Mouse (Mus musculus) limb, embryonic 10.5 days (tissue): Measurements from ENCODE around the gene Gcgr. TPM values are rescaled to one million over a fixed set of nuclear protein-coding genes. Genes with fewer than 3 reads are reported as not detected.

Experiments used
- DNase-seq: peaks from one replicate; pipeline ENCODE4 v3.0.0-alpha.2; 2017; ENCODE audit warnings: low spot score
- H3K27ac ChIP-seq: fragments of 300-500 bp; sonication (generic); 2 replicates; pipeline ENCODE4 v1.5.1; 2016; ENCODE audit warnings: mild to moderate bottlenecking
- H3K27me3 ChIP-seq: fragments of 300-500 bp; sonication (generic); 2 replicates; pipeline ENCODE4 v1.6.1; 2016; ENCODE audit warnings: low read depth, mild to moderate bottlenecking; ENCODE audit not compliant: poor library complexity, severe bottlenecking
- H3K36me3 ChIP-seq: fragments of 300-500 bp; sonication (generic); 2 replicates; pipeline ENCODE4 v1.6.1; 2016; ENCODE audit warnings: mild to moderate bottlenecking, moderate library complexity
- H3K4me1 ChIP-seq: fragments of 300-500 bp; sonication (generic); 2 replicates; pipeline ENCODE4 v1.6.1; 2016
- H3K4me3 ChIP-seq: fragments of 300-500 bp; sonication (generic); 2 replicates; pipeline ENCODE4 v1.5.1; 2016; ENCODE audit warnings: mild to moderate bottlenecking, moderate library complexity
- H3K9me3 ChIP-seq: fragments of 300-500 bp; sonication (generic); replicated peaks from 2 replicates; pipeline ENCODE4 v1.6.1; 2016; ENCODE audit warnings: mild to moderate bottlenecking
- WGBS: fragments of 180-500 bp; shearing (Covaris S2); methylation state at CpG from one replicate; pipeline ENCODE4 v1.1.7; 2016; 5-methylcytosine and 5-hydroxymethylcytosine counted together
- polyA plus RNA-seq: library from polyadenylated mRNA; unstranded; fragments of >200 nt; fragmentation: Nextera tagmentation; extraction: Ambion mirVana; gene quantifications from 2 replicates; pipeline ENCODE4 v1.2.1, GENCODE M21; 2016

The Gcgr gene
- polyA plus RNA-seq, 1 experiment from 2014 or later: 1.1 TPM

GRCm38 (mm10) chr11:120528903-120529302 is 1.6 kb upstream of the Gcgr start:
- DNase-seq: no peak
- 66% methylated on average over 4 of the region's 4 CpGs for WGBS
- Histone ChIP-seq H3K4me1 (peaks cover 18% of the 10 kb centered on the region), H3K27me3 (peaks cover 67% of the 10 kb centered on the region), H3K9me3 (no peaks in the 10 kb centered on the region), H3K4me3 (no peak overlapping the region), H3K27ac (no peak overlapping the region), H3K36me3 (no peaks in the 10 kb centered on the region)

GRCm38 (mm10) chr11:120531646-120532045 is 1.1 kb downstream of the Gcgr start:
- H3K4me3 ChIP-seq: no peak overlapping the region
- 32% methylated on average over 9 of the region's 9 CpGs for WGBS
- H3K36me3 ChIP-seq: no peaks in the 10 kb centered on the region
- H3K4me1 ChIP-seq: peaks cover 18% of the 10 kb centered on the region
- no peak for DNase-seq
- H3K27me3 ChIP-seq: peaks cover 87% of the 10 kb centered on the region
- no peak overlapping the region for H3K27ac ChIP-seq
- H3K9me3 ChIP-seq: no peaks in the 10 kb centered on the region

- Histone ChIP-seq H3K9me3 (no peaks in the 10 kb centered on the region), H3K4me3 (no peak overlapping the region), H3K4me1 (peaks cover 28% of the 10 kb centered on the region), H3K27ac (no peak overlapping the region), H3K27me3 (peaks cover 67% of the 10 kb centered on the region), H3K36me3 (no peaks in the 10 kb centered on the region)
- DNase-seq: no peak
- 87% methylated on average over 8 of the region's 8 CpGs for WGBS
Measured at GRCm38 (mm10) chr11:120534093-120534492, 3.6 kb downstream of the Gcgr start.

GRCm38 (mm10) chr11:120535145-120535544 is 4.6 kb downstream of the Gcgr start:
- Histone ChIP-seq H3K27ac (no peak overlapping the region), H3K4me1 (peaks cover 37% of the 10 kb centered on the region), H3K9me3 (no peaks in the 10 kb centered on the region), H3K36me3 (no peaks in the 10 kb centered on the region), H3K4me3 (no peak overlapping the region), H3K27me3 (peaks cover 57% of the 10 kb centered on the region)
- 81% methylated on average over 3 of the region's 3 CpGs for WGBS
- DNase-seq: no peak

- WGBS: 68% methylated on average over 3 of the region's 3 CpGs
- no peak for DNase-seq
- no peaks in the 10 kb centered on the region for H3K9me3 ChIP-seq
- H3K27me3 ChIP-seq: peaks cover 50% of the 10 kb centered on the region
- no peak overlapping the region for H3K4me3 ChIP-seq
- H3K4me1 ChIP-seq: peaks cover 37% of the 10 kb centered on the region
- H3K36me3 ChIP-seq: no peaks in the 10 kb centered on the region
- no peak overlapping the region for H3K27ac ChIP-seq
Measured at GRCm38 (mm10) chr11:120535804-120536203, 5.3 kb downstream of the Gcgr start.

- no peak for DNase-seq
- H3K27me3 ChIP-seq: peaks cover 24% of the 10 kb centered on the region
- H3K9me3 ChIP-seq: no peaks in the 10 kb centered on the region
- H3K4me1 ChIP-seq: peaks cover 28% of the 10 kb centered on the region
- H3K27ac ChIP-seq: peak overlapping the region; percentile 83
- WGBS: 90% methylated on average over 3 of the region's 3 CpGs
- H3K4me3 ChIP-seq: 0 out of 2 replicates have a peak overlapping the region, but pooled peaks have one; percentile 6
- H3K36me3 ChIP-seq: peaks cover 18% of the 10 kb centered on the region
Measured at GRCm38 (mm10) chr11:120538485-120538884, 8.0 kb downstream of the Gcgr start.

- Histone ChIP-seq H3K27ac (peak overlapping the region; percentile 83), H3K4me3 (peak overlapping the region; percentile 23; the same call in 1 of the 2 replicates), H3K4me1 (peaks cover 28% of the 10 kb centered on the region), H3K9me3 (no peaks in the 10 kb centered on the region), H3K36me3 (peaks cover 22% of the 10 kb centered on the region), H3K27me3 (peaks cover 19% of the 10 kb centered on the region)
- no peak for DNase-seq
- WGBS: 67% methylated on average over 8 of the region's 8 CpGs
Measured at GRCm38 (mm10) chr11:120538955-120539284, 8.4 kb downstream of the Gcgr start.

- peaks cover 28% of the 10 kb centered on the region for H3K36me3 ChIP-seq
- DNase-seq: peak; percentile 49
- peak overlapping the region; percentile 23; the same call in 1 of the 2 replicates for H3K4me3 ChIP-seq
- H3K4me1 ChIP-seq: peaks cover 28% of the 10 kb centered on the region
- peaks cover 14% of the 10 kb centered on the region for H3K27me3 ChIP-seq
- no peaks in the 10 kb centered on the region for H3K9me3 ChIP-seq
- H3K27ac ChIP-seq: peak overlapping the region; percentile 83
- 40% methylated on average over 10 of the region's 10 CpGs for WGBS
Measured at GRCm38 (mm10) chr11:120539285-120540014, 9.0 kb downstream of the Gcgr start.

GRCm38 (mm10) chr11:120541907-120542306 is 11.4 kb downstream of the Gcgr start:
- Histone ChIP-seq H3K27ac (no peak overlapping the region), H3K4me1 (peaks cover 28% of the 10 kb centered on the region), H3K4me3 (no peak overlapping the region), H3K9me3 (no peaks in the 10 kb centered on the region), H3K36me3 (peaks cover 49% of the 10 kb centered on the region), H3K27me3 (no peaks in the 10 kb centered on the region)
- DNase-seq: no peak
- WGBS: 44% methylated on average over 4 of the region's 4 CpGs

GRCm38 (mm10) chr11:120542376-120542775 is 11.9 kb downstream of the Gcgr start:
- 84% methylated on average over 6 of the region's 6 CpGs for WGBS
- no peak for DNase-seq
- Histone ChIP-seq H3K36me3 (peaks cover 52% of the 10 kb centered on the region), H3K9me3 (no peaks in the 10 kb centered on the region), H3K27ac (no peak overlapping the region), H3K4me3 (no peak overlapping the region), H3K4me1 (peaks cover 29% of the 10 kb centered on the region), H3K27me3 (no peaks in the 10 kb centered on the region)

GRCm38 (mm10) chr11:120545964-120546363 is 15.5 kb downstream of the Gcgr start:
- peaks cover 59% of the 10 kb centered on the region for H3K36me3 ChIP-seq
- no peaks in the 10 kb centered on the region for H3K9me3 ChIP-seq
- peaks cover 33% of the 10 kb centered on the region for H3K4me1 ChIP-seq
- no peaks in the 10 kb centered on the region for H3K27me3 ChIP-seq
- no peak overlapping the region for H3K27ac ChIP-seq
- WGBS: 91% methylated on average over 3 of the region's 3 CpGs
- no peak for DNase-seq
- no peak overlapping the region for H3K4me3 ChIP-seq

- H3K27ac ChIP-seq: no peak overlapping the region
Measured at GRCm38 (mm10) chr11:120547469-120547868, 17.0 kb downstream of the Gcgr start.

GRCm38 (mm10) chr11:120548214-120548613 is 17.7 kb downstream of the Gcgr start:
- WGBS: 89% methylated on average over 3 of the region's 3 CpGs

More at GRCm38 (mm10) chr11:120547469-120547868, 17.0 kb downstream of the Gcgr start:
- no peak overlapping the region for H3K4me3 ChIP-seq
- H3K4me1 ChIP-seq: peaks cover 33% of the 10 kb centered on the region
- no peak for DNase-seq
- H3K9me3 ChIP-seq: no peaks in the 10 kb centered on the region
- WGBS: 73% methylated on average over 2 of the region's 2 CpGs
- no peaks in the 10 kb centered on the region for H3K27me3 ChIP-seq
- peaks cover 52% of the 10 kb centered on the region for H3K36me3 ChIP-seq

More at GRCm38 (mm10) chr11:120548214-120548613, 17.7 kb downstream of the Gcgr start:
- H3K27ac ChIP-seq: peak overlapping the region; percentile 97; the same call in 1 of the 2 replicates
- H3K4me3 ChIP-seq: peak overlapping the region; percentile 91
- no peaks in the 10 kb centered on the region for H3K27me3 ChIP-seq
- H3K36me3 ChIP-seq: peaks cover 44% of the 10 kb centered on the region
- H3K4me1 ChIP-seq: peaks cover 33% of the 10 kb centered on the region
- no peaks in the 10 kb centered on the region for H3K9me3 ChIP-seq
- DNase-seq: no peak
